Mouse (Mus musculus) Muller cell, postnatal 12 days (primary cell): Measurements from ENCODE around the gene Rab44.
"Not testable (repeated sequence)": the region's sequence is repeated elsewhere in the genome, so short reads cannot be mapped to it uniquely, and the experiment has no call there.

ENCODE experiments used
- DNase-seq: peaks from one replicate; pipeline ENCODE4 v3.0.0-alpha.2; 2015; ENCODE audit errors: inconsistent ontology term

Rab44 gene

GRCm38 (mm10) chr17:29090776-29091175 is 23.2 kb upstream of the Rab44 start, which contains the start of gene Cdkn1a:
Gene Cdkn1a, plus strand, starts transcription at chr17:29090976.
- peak; percentile 57 for DNase-seq

- peak; percentile 39 for DNase-seq
Measured at GRCm38 (mm10) chr17:29091348-29091944, 22.5 kb upstream of the Rab44 start.

- no peak for DNase-seq
Measured at GRCm38 (mm10) chr17:29092497-29092896, 21.4 kb upstream of the Rab44 start.

GRCm38 (mm10) chr17:29093110-29093952 is 20.6 kb upstream of the Rab44 start:
- DNase-seq, result peak; percentile 98

- no peak for DNase-seq
Measured at GRCm38 (mm10) chr17:29093961-29094309, 20.0 kb upstream of the Rab44 start.

- peak; percentile 77 for DNase-seq
Measured at GRCm38 (mm10) chr17:29094310-29095181, 19.4 kb upstream of the Rab44 start.

- DNase-seq, result peak; percentile 98
Measured at GRCm38 (mm10) chr17:29095201-29095733, 18.7 kb upstream of the Rab44 start.

- DNase-seq, result no peak
Measured at GRCm38 (mm10) chr17:29096245-29096644, 17.7 kb upstream of the Rab44 start.

- no peak for DNase-seq
Measured at GRCm38 (mm10) chr17:29096851-29097561, 16.9 kb upstream of the Rab44 start.

GRCm38 (mm10) chr17:29098291-29098690 is 15.7 kb upstream of the Rab44 start:
- DNase-seq, result no peak

GRCm38 (mm10) chr17:29099076-29099475 is 14.9 kb upstream of the Rab44 start:
- no peak for DNase-seq

GRCm38 (mm10) chr17:29100627-29101026 is 13.3 kb upstream of the Rab44 start:
- no peak for DNase-seq

GRCm38 (mm10) chr17:29110356-29110755 is 3.6 kb upstream of the Rab44 start:
- DNase-seq, result not testable (repeated sequence)

- no peak for DNase-seq
Measured at GRCm38 (mm10) chr17:29111332-29111731, 2.6 kb upstream of the Rab44 start.

GRCm38 (mm10) chr17:29116023-29116422 is 2.1 kb downstream of the Rab44 start:
- no peak for DNase-seq

- no peak for DNase-seq
Measured at GRCm38 (mm10) chr17:29117006-29117648, 3.2 kb downstream of the Rab44 start.

GRCm38 (mm10) chr17:29118057-29118456 is 4.1 kb downstream of the Rab44 start:
- DNase-seq, result no peak

- peak; percentile 45 for DNase-seq
Measured at GRCm38 (mm10) chr17:29120666-29121065, 6.7 kb downstream of the Rab44 start.

GRCm38 (mm10) chr17:29122817-29123216 is 8.9 kb downstream of the Rab44 start:
- no peak for DNase-seq

- DNase-seq, result no peak
Measured at GRCm38 (mm10) chr17:29123578-29124174, 9.7 kb downstream of the Rab44 start.
